Mouse (Mus musculus): ENCODE measurements around the gene Plxnb1. TPM values are rescaled to one million over a fixed set of nuclear protein-coding genes. Genes with fewer than 3 reads are reported as not detected.

Plxnb1 gene
- polyA plus RNA-seq, 1 experiment from 2014 or later = 19.4 TPM

DNA sequence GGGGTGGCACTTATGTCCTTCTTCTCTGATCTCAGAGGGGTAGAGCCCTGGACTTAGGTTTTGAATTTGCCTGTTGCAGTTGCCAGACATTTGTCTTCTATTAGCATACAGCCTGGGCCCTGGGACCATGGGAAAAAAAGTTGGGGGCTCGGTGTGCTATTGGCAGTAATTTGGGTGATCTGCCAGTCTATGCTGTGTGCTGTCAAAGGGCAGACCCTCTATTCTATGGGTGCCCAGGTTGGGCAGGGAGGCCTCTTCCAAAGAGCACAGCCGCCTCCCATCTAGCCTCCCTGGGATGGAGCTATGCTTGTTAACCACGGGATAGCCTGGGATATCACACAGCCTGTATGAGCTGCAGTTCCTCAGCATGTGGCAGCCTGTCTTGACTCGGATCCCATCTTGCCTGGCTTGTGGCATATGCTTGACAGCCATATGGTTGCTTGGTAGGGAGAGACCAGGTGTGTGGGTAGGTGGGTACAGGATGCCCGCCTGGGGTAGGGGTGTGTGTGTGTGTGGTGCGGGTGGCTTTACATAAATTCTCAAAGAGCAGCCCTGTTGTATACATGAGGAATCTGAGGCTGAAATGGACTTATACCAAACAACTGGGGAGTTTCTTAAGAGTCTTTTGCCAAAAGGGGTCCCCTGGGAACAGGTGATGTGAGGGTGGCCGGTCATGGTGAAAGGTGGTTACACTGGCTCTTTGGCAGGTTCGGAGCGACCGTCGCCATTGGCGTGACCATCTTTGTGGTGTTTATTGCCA lies 39.7 kb upstream of the Plxnb1 start:
- Histone ChIP-seq H3K36me3 (peaks cover 51% of the 10 kb centered on the region), H3K4me2 (peak overlapping the region; percentile 56), H3K27ac (peak overlapping the region; percentile 82), H3K9ac (0 out of 2 replicates have a peak overlapping the region, but pooled peaks have one; percentile 0), H3K27me3 (no peaks in the 10 kb centered on the region), H3K4me1 (peaks cover 34% of the 10 kb centered on the region), H3K4me3 (replicated peaks) (peak overlapping the region; percentile 38), H3K9me3 (replicated peaks) (no peaks in the 10 kb centered on the region)
- ATAC-seq (replicated peaks; ENCODE audit: low FRiP score) = no peak
- 89% methylated on average over 12 of the region's 12 CpGs for WGBS

DNA sequence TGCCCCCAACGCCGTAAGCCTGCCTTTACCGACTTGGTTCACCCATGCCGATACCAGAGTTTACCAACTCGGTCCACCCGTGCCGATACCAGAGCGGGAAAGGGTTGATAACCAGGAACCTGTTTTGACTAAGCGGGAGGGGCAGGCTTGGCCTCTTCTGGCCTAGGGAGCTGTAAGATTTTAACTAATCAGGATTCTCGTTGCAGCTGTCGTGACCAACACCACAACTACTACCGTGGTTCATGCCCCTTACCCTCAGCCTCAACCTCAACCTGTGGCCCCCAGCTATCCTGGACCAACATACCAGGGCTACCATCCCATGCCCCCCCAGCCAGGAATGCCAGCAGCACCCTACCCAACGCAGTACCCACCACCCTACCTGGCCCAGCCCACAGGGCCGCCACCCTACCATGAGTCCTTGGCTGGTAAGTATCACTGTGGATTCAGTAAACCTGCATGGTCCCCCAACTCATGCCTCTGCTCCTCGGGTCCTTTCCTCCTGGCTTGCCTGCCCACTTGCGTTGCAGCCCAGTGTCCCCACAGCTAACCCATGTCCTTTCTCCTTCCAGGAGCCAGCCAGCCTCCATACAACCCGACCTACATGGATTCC lies 39.0 kb upstream of the Plxnb1 start:
- Histone ChIP-seq H3K36me3 (peaks cover 58% of the 10 kb centered on the region), H3K4me1 (peaks cover 34% of the 10 kb centered on the region), H3K9me3 (replicated peaks) (no peaks in the 10 kb centered on the region), H3K27me3 (no peaks in the 10 kb centered on the region), H3K9ac (no peak overlapping the region), H3K27ac (no peak overlapping the region), H3K4me2 (no peak overlapping the region), H3K4me3 (replicated peaks) (no peak overlapping the region)
- no peak for ATAC-seq (replicated peaks; ENCODE audit: low FRiP score)
- 90% methylated on average over 17 of the region's 17 CpGs for WGBS

DNA sequence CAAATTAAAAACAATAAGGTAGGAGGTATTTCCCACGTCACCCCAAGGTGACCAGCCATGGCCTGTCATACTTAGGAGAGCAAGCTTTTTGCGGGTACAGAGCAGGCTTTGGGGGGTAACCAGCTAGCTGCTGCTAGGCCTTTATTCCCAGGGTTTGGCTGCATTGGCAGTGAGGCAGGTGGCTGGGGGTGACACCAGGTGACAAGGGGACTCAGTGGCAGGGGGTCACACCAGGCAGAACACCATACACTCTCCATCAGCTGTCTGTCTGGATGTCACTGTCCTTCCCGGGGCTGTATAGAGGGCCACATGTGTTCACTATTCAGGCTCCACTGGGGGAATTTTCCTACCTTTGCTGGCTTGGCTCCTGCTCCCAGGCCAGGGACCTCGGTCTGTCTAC lies 38.3 kb upstream of the Plxnb1 start:
- peaks cover 34% of the 10 kb centered on the region for H3K4me1 ChIP-seq
- H3K9me3 ChIP-seq (replicated peaks) = no peaks in the 10 kb centered on the region
- H3K27me3 ChIP-seq = no peaks in the 10 kb centered on the region
- H3K4me2 ChIP-seq = no peak overlapping the region
- H3K4me3 ChIP-seq (replicated peaks) = no peak overlapping the region
- peaks cover 55% of the 10 kb centered on the region for H3K36me3 ChIP-seq
- H3K9ac ChIP-seq = no peak overlapping the region
- ATAC-seq (replicated peaks; ENCODE audit: low FRiP score) = no peak
- 88% methylated on average over 4 of the region's 4 CpGs for WGBS
- no peak overlapping the region for H3K27ac ChIP-seq

DNA sequence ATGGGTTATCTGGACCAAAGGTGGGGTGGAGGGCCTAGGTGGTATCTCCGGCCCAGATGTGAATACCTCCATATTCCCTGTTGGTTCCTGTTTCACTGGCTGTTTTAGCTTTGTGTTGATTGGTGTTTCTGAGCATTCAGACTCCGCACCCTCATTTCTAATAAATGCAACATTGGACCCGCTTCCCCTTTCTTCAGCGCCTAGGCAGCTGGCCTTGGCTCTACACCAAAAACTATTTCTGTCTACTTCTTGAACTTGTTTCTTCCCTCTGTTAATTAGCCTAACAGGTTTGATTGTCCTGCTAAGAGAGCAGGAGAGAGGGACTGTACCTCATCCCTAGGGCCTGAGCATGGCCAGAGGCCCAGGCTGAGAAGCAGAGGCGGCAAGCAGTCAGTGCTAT lies 37.6 kb upstream of the Plxnb1 start:
- Histone ChIP-seq H3K4me3 (replicated peaks) (no peak overlapping the region), H3K4me2 (no peak overlapping the region), H3K9ac (no peak overlapping the region), H3K27ac (no peak overlapping the region), H3K4me1 (peaks cover 34% of the 10 kb centered on the region), H3K9me3 (replicated peaks) (no peaks in the 10 kb centered on the region), H3K27me3 (no peaks in the 10 kb centered on the region), H3K36me3 (peaks cover 58% of the 10 kb centered on the region)
- no peak for ATAC-seq (replicated peaks; ENCODE audit: low FRiP score)
- 94% methylated on average over 5 of the region's 5 CpGs for WGBS

DNA sequence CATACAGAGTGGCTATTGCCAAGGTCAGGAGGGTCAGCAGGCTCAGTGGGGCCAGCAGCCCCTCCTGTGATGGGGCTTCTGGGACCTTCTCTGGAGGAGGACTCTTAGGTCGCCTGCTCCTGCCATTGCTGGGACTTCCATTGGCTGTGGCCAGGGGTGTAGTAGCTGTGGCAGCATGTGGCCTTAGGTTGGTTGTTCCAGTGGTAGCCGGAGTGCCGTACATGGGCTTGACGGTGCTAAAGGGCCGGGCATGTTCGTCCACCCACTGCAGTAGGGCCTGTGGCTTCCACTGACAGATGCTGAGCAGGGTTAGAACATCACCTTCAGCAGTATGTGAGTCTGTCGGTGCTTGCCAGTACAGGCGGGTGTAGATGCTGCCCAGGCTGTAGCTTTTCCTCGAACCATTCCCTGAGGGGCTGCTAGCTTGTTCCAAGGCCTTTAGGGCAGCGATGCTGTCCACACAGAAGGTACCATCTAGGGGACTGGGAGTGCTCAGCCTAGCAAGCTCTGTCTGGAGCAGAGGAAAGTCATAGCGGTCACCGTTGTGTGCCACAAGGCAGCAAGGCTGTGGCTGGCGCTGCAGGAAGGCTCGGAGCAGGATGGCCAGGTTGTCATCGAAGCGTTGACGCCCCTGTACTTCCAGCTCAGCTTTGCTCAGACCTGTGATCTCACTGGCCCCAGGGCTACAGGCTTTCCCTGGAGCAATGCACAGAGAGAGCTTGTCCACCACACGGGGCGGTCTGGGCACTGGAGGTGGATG lies 37.0 kb upstream of the Plxnb1 start:
- Histone ChIP-seq H3K4me2 (peak overlapping the region; percentile 69), H3K27ac (peak overlapping the region; percentile 96), H3K4me1 (peaks cover 34% of the 10 kb centered on the region), H3K9ac (peak overlapping the region; percentile 61; the same call in 1 of the 2 replicates), H3K9me3 (replicated peaks) (no peaks in the 10 kb centered on the region), H3K4me3 (replicated peaks) (peak overlapping the region; percentile 47), H3K27me3 (no peaks in the 10 kb centered on the region), H3K36me3 (peaks cover 63% of the 10 kb centered on the region)
- 90% methylated on average over 19 of the region's 19 CpGs for WGBS
- no peak for ATAC-seq (replicated peaks; ENCODE audit: low FRiP score)

DNA sequence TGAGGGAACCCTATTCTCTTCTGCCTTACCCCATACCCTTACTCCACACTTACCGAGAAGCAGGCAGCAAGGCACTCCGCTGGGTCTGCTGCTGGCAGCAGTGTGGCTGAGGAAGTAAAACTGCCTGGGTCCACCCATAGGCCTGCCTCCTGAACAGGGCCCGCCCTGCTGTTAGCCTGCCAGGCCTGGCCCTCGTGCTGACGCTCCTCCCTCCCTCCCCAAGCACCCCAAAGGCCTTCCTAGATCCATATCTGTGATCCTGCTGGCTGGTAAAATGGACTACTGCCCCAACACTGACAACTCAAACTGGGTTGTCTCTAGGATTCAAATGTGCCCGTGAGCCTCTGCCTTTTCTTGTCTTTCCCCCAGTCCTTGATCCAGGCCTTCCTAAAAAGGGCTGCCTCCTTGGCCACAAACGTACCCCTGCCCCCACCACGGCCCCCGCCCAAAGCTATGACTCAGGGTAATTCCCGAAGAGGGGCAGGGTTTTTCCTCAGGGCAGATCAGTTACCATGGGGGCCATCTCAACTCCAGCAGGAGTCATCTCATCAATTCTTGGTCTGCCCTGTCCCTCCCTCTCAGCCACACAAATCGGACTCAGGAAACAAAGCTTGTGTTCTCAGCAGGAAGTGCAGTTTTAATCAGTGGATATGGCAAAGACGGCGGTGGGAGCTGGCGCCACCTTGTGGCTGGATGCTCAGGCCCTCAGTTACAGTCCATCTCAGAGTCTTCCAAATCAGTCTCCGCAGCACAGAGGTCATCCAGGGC lies 35.9 kb upstream of the Plxnb1 start, which contains the start of gene Trex1:
Gene Trex1 (minus strand): TSS at position 599 of the 768 bp plus-strand sequence.
- Histone ChIP-seq H3K36me3 (peaks cover 75% of the 10 kb centered on the region), H3K9ac (peak within 1 kb of the TSS; percentile 61), H3K27me3 (no peaks in the 10 kb centered on the region), H3K27ac (peak within 1 kb of the TSS; percentile 96), H3K9me3 (replicated peaks) (no peaks in the 10 kb centered on the region), H3K4me1 (peaks cover 29% of the 10 kb centered on the region), H3K4me2 (peak within 1 kb of the TSS; percentile 69), H3K4me3 (replicated peaks) (peak within 1 kb of the TSS; percentile 47)
- WGBS = 9% methylated on average over 15 of the region's 15 CpGs
- ATAC-seq (replicated peaks; ENCODE audit: low FRiP score) = peak; percentile 88

DNA sequence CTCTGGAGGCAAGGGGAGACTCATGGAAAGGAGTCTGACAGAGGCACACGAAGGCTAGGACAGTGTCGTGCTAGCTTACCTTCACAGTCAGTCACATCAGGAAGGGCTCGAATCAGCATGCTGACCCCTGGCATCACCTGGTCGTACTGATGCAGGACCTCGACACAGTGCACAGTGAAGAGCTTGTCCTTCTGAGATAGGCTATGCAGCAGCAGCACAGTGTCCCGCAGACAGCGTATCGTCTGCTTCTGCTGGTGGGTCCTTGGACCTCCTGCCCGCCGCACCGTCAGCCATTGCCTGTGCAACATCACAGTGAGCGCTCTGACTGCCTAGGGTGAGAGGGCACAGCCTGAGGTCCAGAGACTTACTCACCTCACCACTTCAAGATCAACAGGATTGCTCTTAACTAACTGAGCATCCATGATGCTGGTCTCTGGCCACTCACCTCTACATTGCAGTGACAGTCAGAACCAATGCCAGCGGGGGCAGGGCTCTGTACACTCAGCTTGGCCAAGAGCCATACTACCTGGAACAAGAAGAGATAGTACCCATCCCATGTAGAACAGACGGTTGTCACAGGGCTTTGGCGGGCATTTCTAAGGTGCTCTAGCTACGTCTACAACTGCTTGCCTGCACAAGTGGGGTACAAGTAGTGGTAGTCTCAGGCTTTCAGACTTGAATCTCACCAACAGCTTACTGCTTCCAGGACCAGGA lies 34.8 kb upstream of the Plxnb1 start:
- no peak; the same call in 1 of the 2 replicates for ATAC-seq (replicated peaks; ENCODE audit: low FRiP score)
- Histone ChIP-seq H3K9me3 (replicated peaks) (no peaks in the 10 kb centered on the region), H3K9ac (no peak overlapping the region), H3K4me2 (no peak overlapping the region), H3K4me1 (peaks cover 20% of the 10 kb centered on the region), H3K4me3 (replicated peaks) (no peak overlapping the region), H3K27ac (peak overlapping the region; percentile 96), H3K36me3 (peaks cover 85% of the 10 kb centered on the region), H3K27me3 (no peaks in the 10 kb centered on the region)
- WGBS = 90% methylated on average over 16 of the region's 16 CpGs

DNA sequence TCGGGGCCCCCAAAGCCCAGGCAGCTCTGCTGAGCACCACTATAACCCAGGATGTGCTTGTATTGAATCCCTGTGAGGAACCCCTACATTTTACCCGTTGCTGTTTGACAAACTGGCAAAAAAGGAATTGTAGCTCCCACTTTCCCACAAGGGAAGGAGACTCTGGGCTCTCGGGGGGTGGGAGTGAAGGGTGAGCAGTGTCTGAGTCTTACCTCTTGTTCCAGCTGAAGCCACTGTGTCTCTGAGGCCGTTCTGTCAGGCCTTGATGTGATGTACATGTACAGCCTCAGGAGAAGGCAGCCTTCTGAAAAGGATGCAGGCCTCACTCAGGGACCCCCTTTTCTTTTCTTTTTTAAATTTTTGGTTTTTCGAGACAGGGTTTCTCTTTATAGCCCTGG lies 34.3 kb upstream of the Plxnb1 start:
- no peaks in the 10 kb centered on the region for H3K9me3 ChIP-seq (replicated peaks)
- 90% methylated on average over 5 of the region's 5 CpGs for WGBS
- no peaks in the 10 kb centered on the region for H3K27me3 ChIP-seq
- no peak for ATAC-seq (replicated peaks; ENCODE audit: low FRiP score)
- H3K27ac ChIP-seq = no peak overlapping the region
- peaks cover 85% of the 10 kb centered on the region for H3K36me3 ChIP-seq
- no peak overlapping the region for H3K9ac ChIP-seq
- H3K4me1 ChIP-seq = peaks cover 17% of the 10 kb centered on the region
- no peak overlapping the region for H3K4me3 ChIP-seq (replicated peaks)
- no peak overlapping the region for H3K4me2 ChIP-seq

DNA sequence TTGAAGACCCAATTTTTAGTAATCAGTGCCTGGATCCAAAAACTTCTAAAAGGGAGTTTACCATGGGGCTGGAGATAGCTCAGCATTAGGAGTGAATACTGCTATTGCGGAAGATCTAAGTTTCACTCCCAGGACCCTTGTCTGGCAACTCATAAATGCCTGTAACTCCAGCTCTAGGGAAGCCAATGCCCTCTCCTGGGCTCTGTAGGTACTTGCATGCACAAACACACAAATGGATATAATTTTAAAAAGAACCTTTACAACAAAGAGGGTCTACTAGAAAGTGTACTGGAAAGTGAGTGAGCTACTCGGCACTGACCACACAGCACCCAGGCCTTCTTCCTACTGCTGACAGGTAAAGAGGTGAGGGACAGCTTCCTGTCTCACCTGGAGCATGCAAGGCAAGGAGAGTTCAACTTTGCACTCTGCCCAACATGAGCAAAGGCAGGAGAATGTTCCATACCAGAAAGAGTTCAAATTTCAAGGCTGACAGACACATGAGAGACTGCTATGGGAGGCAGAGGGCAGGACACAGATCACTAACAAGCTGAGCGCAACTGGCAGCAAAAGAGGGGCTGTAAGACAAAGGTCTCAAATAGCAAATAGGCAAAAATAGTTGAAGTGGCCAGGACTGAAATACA lies 27.0 kb upstream of the Plxnb1 start:
- ATAC-seq (replicated peaks; ENCODE audit: low FRiP score) = no peak
- H3K27me3 ChIP-seq = no peaks in the 10 kb centered on the region
- no peak overlapping the region for H3K27ac ChIP-seq
- H3K4me1 ChIP-seq = peaks cover 10% of the 10 kb centered on the region
- no peak overlapping the region for H3K9ac ChIP-seq
- WGBS = 88% methylated on average over 3 of the region's 3 CpGs
- H3K36me3 ChIP-seq = peaks cover 89% of the 10 kb centered on the region
- H3K4me2 ChIP-seq = no peak overlapping the region
- no peaks in the 10 kb centered on the region for H3K9me3 ChIP-seq (replicated peaks)
- no peak overlapping the region for H3K4me3 ChIP-seq (replicated peaks)

DNA sequence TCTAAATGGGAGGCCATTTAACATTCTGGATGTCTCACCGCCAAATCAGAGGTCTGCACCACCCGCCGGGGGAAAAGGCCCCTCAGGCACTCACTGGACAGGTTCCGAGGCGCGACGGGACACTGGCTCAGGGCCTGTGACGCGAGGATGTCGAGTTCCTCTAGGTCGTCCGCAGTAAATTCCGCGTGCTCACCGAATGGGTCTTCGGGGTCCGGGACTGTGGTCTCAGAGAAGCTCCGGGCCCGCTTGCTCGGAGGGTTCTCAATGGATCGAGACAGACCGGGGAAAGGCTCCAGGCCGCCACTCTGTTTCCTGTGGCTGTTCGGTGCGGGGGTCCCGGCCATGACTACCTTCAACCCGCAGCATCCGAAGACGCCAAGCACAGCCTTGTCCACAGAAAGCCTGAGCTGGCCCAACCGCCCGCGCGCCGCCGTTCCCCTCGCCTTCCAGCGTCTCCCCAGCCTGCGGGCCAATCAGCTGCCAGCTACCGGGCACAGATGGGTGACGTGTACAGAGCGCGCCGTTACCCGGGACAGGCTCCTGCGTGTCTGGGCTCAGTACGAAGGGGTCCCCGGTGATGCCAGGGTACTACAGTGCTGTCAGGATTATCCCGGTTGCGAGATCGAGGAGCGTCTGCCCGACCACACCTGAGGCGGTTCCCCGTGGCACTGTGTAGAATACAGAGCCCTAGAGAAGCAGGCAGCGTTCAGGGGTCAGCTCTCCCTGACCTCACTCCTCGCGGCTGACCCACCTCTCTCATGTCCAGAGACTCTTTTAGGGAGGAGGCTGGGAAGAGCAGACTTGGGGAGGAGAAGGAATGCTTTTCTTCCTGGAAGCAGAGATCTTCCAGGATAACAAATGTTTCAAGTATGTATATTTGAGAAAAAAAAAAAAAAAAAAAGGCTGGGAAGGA lies 21.3 kb upstream of the Plxnb1 start, which contains the start of gene Atrip:
Gene Atrip (minus strand): TSS at position 464 of the 913 bp plus-strand sequence.
- peak; percentile 99 for ATAC-seq (replicated peaks; ENCODE audit: low FRiP score)
- Histone ChIP-seq H3K36me3 (peaks cover 39% of the 10 kb centered on the region), H3K4me1 (peaks cover 20% of the 10 kb centered on the region), H3K4me2 (peak within 1 kb of the TSS; percentile 82), H3K27me3 (no peaks in the 10 kb centered on the region), H3K27ac (peak within 1 kb of the TSS; percentile 80), H3K9ac (peak within 1 kb of the TSS; percentile 87), H3K4me3 (replicated peaks) (peak within 1 kb of the TSS; percentile 74), H3K9me3 (replicated peaks) (no peaks in the 10 kb centered on the region)
- under 1% methylated on average over 57 of the region's 57 CpGs for WGBS

All from kidney, embryonic 15.5 days (tissue).